Mouse (Mus musculus) forelimb bud, embryonic 11.5 days (tissue): ENCODE results near the gene Gprc5a.

Experiments
- DNase-seq: peaks from one replicate; pipeline ENCODE4 v3.0.0-alpha.2; 2012; ENCODE audit warnings: low read depth, low spot score

The Gprc5a gene

GRCm38 (mm10) chr6:135074405-135074947 is 9.0 kb downstream of the Gprc5a start:
- DNase-seq: no peak

GRCm38 (mm10) chr6:135076202-135076601 is 10.8 kb downstream of the Gprc5a start:
- DNase-seq: no peak

DNA sequence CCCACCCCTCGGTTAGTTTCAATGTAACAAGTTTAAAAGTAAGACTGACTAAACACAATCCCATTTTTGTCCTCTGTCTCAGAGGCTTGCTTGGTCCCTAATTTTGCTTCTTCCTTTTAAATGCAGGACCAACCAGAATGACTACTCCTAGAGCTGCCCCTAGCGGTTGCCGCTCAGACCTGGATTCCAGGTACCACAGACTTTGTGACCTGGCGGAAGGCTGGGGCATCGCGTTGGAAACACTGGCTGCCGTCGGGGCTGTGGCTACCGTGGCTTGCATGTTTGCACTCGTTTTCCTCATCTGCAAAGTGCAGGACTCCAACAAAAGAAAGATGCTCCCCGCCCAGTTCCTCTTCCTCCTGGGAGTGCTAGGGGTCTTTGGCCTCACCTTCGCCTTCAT is 13.0 kb downstream of the Gprc5a start:
- no peak for DNase-seq

DNA sequence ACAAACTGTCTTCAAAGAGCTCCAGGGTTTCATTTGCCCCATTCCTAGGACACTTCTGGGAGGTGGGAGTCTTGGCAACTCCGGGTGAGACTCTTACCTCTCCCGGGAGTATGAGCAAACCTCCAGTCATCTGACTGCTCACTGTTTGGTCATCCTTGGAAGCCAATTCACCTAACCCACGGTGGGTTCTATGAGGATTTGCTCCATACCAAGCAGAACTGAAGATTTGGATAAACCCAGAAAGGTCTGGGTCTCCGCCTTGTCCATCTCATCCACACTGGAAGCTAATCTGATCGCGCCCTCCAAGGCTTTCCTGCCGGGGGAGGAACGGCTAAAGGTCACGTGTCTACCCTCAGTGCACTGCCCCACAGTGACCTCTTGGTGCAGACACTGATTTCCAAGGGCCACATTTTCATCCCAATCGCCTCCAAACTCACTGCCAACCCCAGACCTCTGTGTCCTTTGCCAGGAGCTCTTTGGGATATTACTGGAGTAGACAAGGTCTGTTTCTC is 18.6 kb downstream of the Gprc5a start:
- no peak for DNase-seq

GRCm38 (mm10) chr6:135085703-135086102 is 20.3 kb downstream of the Gprc5a start:
- DNase-seq: no peak

DNA sequence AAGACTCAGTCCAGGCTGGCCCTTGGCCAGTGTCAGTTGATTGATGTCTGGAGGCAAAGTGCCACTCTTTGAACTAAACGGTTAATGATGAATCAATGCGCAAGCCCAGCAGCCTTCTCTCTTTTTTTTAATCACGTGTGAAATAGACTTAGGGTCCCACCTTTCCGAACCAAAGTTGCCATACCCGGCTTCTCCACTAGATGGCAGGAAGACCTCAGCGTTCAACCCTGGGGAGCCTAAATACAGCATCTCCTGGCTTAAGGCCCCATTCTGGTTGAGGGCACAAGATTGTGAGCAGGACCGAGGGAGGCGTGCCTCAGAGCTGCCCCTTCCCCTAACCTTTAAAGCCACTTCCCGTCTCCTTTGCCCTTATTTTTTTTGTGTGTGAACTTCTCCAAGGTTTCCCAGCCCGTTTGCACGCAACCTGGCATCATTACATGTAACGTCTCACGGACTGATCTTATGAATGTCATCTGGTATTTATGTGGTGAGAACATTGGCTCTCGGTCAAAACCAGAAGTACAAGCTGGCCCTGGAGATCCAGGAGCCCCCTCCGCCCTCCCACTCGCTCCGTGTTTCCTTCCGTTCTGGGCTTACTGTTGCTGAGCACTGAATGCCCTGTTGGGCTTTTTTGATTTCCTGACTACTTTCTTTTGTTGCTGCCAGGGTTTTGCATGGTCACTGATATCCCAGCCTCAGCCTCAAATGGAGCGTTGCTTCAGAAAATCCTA is 22.4 kb downstream of the Gprc5a start:
- peak; percentile 92 for DNase-seq

DNA sequence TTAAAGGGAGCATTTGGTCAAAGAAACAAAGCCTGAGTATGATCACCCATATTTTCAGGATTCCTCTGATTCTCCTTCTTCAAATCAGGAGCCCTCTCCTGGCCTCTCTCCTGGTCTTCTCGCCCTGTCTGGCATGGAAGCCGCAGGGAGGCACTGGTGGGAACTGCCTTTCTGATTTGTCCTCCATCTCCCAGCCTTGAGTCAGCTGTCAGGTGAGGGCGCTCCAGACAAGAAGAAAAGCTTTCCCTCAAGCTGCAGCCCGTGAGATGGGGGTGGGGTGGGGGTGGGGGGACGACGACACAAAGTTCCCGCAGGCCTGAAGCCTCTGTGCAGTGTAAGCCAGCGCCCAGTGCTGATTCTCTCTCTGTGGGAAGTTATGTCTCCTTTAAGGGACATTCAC is 24.3 kb downstream of the Gprc5a start:
- DNase-seq: peak; percentile 32

DNA sequence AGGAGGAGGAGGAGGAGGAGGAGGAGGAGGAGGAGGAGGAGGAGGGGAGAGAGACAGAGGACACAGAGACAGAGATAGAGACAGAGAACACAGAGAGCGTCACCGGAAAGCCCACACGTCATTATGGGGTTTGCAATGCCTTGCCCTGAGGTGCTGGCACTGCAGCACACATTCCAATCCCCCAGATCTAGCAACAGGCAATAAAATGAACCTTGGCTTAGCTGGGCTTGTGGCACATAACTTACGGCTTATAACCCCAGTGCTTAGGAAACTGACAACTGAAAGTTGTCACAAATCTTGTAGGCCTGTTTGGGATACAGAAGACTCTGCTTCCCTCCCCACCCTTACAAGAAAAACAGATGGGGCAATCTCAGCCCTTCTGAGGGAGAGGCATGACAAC is 25.2 kb downstream of the Gprc5a start:
- peak; percentile 29 for DNase-seq

DNA sequence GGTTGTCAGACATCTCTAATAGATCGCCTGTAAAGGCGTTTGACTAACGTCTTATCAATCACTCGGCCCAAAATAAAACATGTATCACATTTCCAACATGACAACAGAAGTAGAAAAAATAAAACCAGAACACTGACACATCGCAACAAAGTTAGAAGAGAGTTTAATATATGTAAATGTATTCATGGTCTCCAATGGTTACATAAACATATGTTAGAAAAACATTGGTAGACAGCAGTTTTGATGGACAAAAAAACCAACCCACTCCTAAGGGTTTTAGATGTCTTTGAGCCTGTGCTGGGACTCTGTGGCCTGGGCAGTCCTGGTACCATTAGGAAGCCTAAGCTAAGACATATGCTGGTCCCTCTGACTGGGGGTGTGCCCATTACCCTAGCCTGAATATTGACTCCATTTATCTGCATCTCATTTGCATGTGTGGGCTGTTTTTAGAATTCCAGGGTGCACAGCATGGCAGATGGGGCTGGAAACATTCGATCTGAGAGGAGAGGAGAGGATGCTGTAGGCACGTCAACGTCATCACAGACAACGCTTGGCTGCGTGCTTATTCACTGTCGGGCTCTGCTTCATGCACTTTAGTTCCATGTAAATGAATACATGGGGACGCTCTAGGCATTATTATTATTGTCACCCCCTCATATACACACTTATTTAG is 27.5 kb downstream of the Gprc5a start:
- no peak for DNase-seq

DNA sequence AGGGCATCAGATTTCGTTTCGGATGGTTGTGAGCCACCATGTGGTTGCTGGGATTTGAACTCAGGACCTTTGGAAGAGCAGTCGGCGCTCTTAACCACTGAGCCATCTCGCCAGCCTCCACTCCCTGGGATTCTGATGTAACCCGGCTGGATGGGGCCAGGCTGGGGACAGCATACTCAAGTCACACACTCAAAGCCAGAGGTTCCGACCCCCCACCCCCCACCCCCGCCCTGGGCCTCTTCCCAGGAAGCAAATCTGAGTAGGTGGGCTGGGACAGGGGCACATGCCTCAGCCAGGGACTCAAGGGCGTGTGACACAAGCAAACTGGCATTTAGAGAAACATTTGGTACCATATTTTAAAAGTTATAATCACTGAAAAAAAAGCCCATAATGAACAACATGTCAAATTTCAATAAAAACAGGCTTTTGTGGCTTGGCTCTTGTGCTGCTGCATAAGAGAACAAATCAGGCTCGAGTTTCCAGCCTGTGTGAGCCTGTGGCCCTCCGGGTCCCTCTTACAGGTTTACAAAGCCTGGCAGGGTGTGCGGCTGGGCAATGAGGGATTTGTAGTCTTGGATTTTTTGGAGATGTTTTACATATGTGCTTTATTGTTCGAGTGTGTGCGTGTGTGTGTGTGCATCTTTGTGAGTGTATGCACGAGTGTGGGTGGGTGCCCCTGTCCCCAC is 35.5 kb downstream of the Gprc5a start:
- no peak for DNase-seq

DNA sequence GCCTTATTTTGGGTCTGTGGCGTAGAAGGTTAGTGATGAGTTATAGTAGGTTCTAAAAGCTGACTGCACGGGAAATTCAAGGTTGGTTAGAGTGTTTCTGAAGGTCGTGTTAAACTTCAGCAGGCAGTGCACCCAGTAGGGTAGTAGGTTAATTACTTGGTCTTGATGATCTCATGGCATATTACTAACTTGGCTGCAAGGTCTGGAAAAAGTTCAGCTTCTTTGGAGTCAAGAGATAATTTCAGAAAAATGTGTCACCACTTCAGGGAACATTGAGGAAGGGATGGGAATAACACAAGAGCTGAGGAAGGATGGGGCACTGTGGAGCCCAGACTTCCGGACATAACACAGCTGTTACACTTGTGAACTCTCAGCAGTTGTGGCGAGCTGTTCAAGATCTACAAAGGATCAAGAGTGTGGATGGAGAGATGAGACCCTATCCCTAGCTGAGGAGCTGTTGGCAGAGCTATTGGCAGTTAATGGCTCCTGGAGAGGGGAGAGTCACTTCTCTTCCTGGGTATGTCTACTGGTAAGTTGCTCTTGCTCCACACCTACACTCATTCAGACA is 37.4 kb downstream of the Gprc5a start:
- no peak for DNase-seq

- DNase-seq: no peak
Observed at GRCm38 (mm10) chr6:135107014-135107413, 41.6 kb downstream of the Gprc5a start.

- no peak for DNase-seq
Observed at GRCm38 (mm10) chr6:135112411-135113113, 47.1 kb downstream of the Gprc5a start.

- DNase-seq: no peak
Observed at GRCm38 (mm10) chr6:135113114-135113436, 47.6 kb downstream of the Gprc5a start.

- DNase-seq: no peak
Observed at GRCm38 (mm10) chr6:135116479-135116878, 51.0 kb downstream of the Gprc5a start.

DNA sequence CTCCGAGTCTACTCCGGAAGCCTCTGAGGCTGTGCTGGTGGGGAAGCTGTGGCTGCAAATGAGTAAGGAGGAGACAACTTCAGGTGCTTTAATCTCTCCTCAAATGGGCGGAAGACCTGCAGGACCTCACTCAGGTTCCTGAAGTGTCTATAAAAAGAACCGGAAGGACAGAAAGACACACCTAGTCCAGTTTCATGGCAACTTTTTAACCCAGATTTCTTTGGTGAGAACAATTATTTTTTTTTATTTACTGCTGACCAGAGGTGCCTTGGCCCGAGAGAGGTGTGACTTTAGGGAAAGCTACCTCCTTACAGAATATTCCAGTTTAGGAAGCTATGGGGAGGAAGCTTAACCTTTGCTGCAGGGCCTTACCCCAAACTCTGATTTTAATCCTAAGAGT is 52.7 kb downstream of the Gprc5a start, which contains the start of gene Gprc5d:
Gene Gprc5d (minus strand): TSS at position 101 of the 400 bp plus-strand sequence.
- no peak for DNase-seq

GRCm38 (mm10) chr6:135124755-135125380 is 59.4 kb downstream of the Gprc5a start:
- no peak for DNase-seq

DNA sequence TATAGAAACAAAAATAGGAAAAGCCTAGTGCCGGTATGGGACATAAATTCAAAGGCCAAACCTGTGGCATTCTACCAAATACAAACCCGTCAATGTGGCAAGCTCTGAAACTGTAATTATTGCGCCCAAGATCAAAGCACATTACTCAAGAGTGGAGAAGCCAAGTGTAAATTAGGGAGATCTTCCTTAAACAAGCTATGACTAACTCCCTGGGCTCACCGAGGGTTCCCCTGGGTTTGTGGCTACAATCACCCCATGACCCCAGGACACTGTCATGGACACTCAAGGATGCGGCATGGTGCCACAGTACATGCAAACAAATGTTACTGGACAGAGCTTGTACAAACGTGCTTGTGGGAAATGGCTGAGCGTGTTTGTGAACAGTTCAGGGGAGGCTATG is 67.6 kb downstream of the Gprc5a start:
- DNase-seq: no peak

DNA sequence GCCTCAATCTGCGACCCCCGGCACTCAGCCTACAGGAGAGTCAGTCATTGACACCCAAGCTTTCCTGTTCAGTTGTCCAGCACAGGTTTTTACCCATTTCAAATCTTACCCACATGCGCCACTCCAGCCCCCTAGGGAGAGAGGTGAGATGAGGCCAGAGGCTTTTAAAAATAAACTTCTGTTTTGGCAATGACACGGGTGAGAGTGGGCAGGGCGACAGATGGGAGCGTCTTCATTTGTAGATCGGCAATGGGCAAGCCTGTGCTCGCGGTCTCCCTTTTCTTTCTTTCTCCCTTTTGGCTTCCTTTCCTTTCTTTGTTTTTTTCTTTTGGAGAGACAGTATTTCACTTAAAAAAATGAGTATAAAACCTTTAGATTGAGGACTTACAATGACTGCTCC is 68.0 kb downstream of the Gprc5a start:
- no peak for DNase-seq
